ENCODE assay signal across 9 mouse cellular contexts in genomic region chr14:61737504-61738040, GRCm38 (mm10).
DNase-seq lines count a peak whose midpoint lies in the region; ATAC-seq and TF ChIP-seq lines count a peak whose summit lies in the region.
"Had no signal": no experiment of that assay in that cellular context is flagged by ENCODE, and none has a peak within 500 bp of the region (broad histone marks: within the 10 kb centered on the region; RNA-seq: fewer than 3 reads in every experiment).

No protein-coding gene starts in this region.

- no peaks in the 10 kb centered on the region for H3K27me3 ChIP-seq in liver, postnatal 0 days (ENCODE audit: insufficient read depth, low read length)
- no peaks in the 10 kb centered on the region for H3K27me3 ChIP-seq in liver, embryonic 12.5 days (replicated peaks)
- no peaks in the 10 kb centered on the region for H3K27me3 ChIP-seq in heart, embryonic 12.5 days (replicated peaks)
- H3K27me3 ChIP-seq in cerebellum, adult 2 months (ENCODE audit: control insufficient read depth, insufficient read depth, low read length): no peaks in the 10 kb centered on the region
- H3K27me3 ChIP-seq: midbrain, embryonic 12.5 days had no signal

- no peak for TF ChIP-seq EP300 in liver, postnatal 0 days (IDR thresholded peaks at IDR 0.05; ENCODE audit: low read depth)

- H3K4me2 ChIP-seq in liver, postnatal 0 days (ENCODE audit: low read depth, low read length): 0 out of 2 replicates have a peak overlapping the region, but pooled peaks have one; percentile 30
- no peak overlapping the region for H3K4me2 ChIP-seq in liver, embryonic 12.5 days
- no peak overlapping the region for H3K4me2 ChIP-seq in heart, embryonic 12.5 days
- H3K4me2 ChIP-seq: midbrain, embryonic 12.5 days had no signal

- H3K4me3 ChIP-seq in liver, postnatal 0 days (ENCODE audit: low read depth, low read length): no peak overlapping the region
- no peak overlapping the region for H3K4me3 ChIP-seq in liver, embryonic 12.5 days
- H3K4me3 ChIP-seq in heart, embryonic 12.5 days: no peak overlapping the region
- H3K4me3 ChIP-seq in cerebellum, adult 2 months (replicated peaks; ENCODE audit: insufficient read depth, low read depth, low read length): no peak overlapping the region
- H3K4me3 ChIP-seq: midbrain, embryonic 12.5 days had no signal

- 0 out of 2 replicates have a peak, but pooled peaks cover 2% of the 10 kb centered on the region for H3K9me3 ChIP-seq in liver, postnatal 0 days (ENCODE audit: low read length)
- H3K9me3 ChIP-seq in liver, embryonic 12.5 days (replicated peaks): 0 out of 2 replicates have a peak, but pooled peaks cover 11% of the 10 kb centered on the region
- peaks cover 18% of the 10 kb centered on the region; the same call in 1 of the 2 replicates for H3K9me3 ChIP-seq in heart, embryonic 12.5 days (replicated peaks)

- no peak for TF ChIP-seq CTCF in liver, postnatal 0 days (IDR thresholded peaks at IDR 0.05; ENCODE audit: low read depth)
- no peak for TF ChIP-seq CTCF in cerebellum, adult 2 months (IDR thresholded peaks at IDR 0.05; ENCODE audit: borderline replicate concordance, insufficient read depth, low read depth, low read length)

- WGBS in liver, postnatal 0 days (ENCODE audit: insufficient replicate concordance): 82% methylated on average over 6 of the region's 6 CpGs
- 71% methylated on average over 6 of the region's 6 CpGs for WGBS in liver, embryonic 12.5 days (ENCODE audit: insufficient replicate concordance)
- 74% methylated on average over 6 of the region's 6 CpGs for WGBS in heart, embryonic 12.5 days
- WGBS in cerebellum, adult 2 months: 80% methylated on average over 6 of the region's 6 CpGs

- no peak overlapping the region for H3K9ac ChIP-seq in liver, postnatal 0 days (replicated peaks)
- no peak overlapping the region for H3K9ac ChIP-seq in liver, embryonic 12.5 days
- no peak overlapping the region for H3K9ac ChIP-seq in heart, embryonic 12.5 days
- H3K9ac ChIP-seq: midbrain, embryonic 12.5 days had no signal

- H3K36me3 ChIP-seq in liver, postnatal 0 days (replicated peaks; ENCODE audit: insufficient read depth, low read length): no peaks in the 10 kb centered on the region
- H3K36me3 ChIP-seq in liver, embryonic 12.5 days: no peaks in the 10 kb centered on the region
- H3K36me3 ChIP-seq in heart, embryonic 12.5 days: no peaks in the 10 kb centered on the region
- H3K36me3 ChIP-seq: midbrain, embryonic 12.5 days had no signal

- 0 out of 2 replicates have a peak overlapping the region, but pooled peaks have one; percentile 41 for H3K27ac ChIP-seq in liver, postnatal 0 days (ENCODE audit: low read depth)
- H3K27ac ChIP-seq in liver, embryonic 12.5 days: no peak overlapping the region
- 0 out of 2 replicates have a peak overlapping the region, but pooled peaks have one; percentile 38 for H3K27ac ChIP-seq in heart, embryonic 12.5 days (ENCODE audit: poor library complexity, severe bottlenecking)
- H3K27ac ChIP-seq in cerebellum, adult 2 months (ENCODE audit: insufficient read depth, low read length): no peak overlapping the region
- H3K27ac ChIP-seq: midbrain, embryonic 12.5 days had no signal

- no peaks in the 10 kb centered on the region for H3K4me1 ChIP-seq in liver, postnatal 0 days (ENCODE audit: insufficient read depth)
- H3K4me1 ChIP-seq in liver, embryonic 12.5 days: no peaks in the 10 kb centered on the region
- H3K4me1 ChIP-seq in heart, embryonic 12.5 days (replicated peaks): 0 out of 2 replicates have a peak, but pooled peaks cover 3% of the 10 kb centered on the region
- no peaks in the 10 kb centered on the region for H3K4me1 ChIP-seq in cerebellum, adult 2 months (ENCODE audit: control insufficient read depth, insufficient read depth, low read length)

- no peak for DNase-seq in liver, postnatal 0 days
- DNase-seq in adrenal gland, adult 8-10 months: peak; percentile 50
- peak; percentile 63 to 78 for DNase-seq in kidney, postnatal 36 days
- DNase-seq in cerebellum, adult 2 months: no peak
- DNase-seq in frontal cortex, adult 2 months (ENCODE audit: extremely low spot score in 1 of 2, low spot score in 1 of 2): no peak
- DNase-seq in cerebellum, postnatal 25 days: no peak

- TF ChIP-seq POLR2A in cerebellum, adult 2 months (IDR thresholded peaks at IDR 0.05; ENCODE audit: borderline replicate concordance, insufficient read depth, low read length): no peak

- no peak for ATAC-seq in liver, postnatal 0 days
- no peak for ATAC-seq in liver, embryonic 12.5 days
- ATAC-seq in heart, embryonic 12.5 days (ENCODE audit: insufficient number of reproducible peaks, low FRiP score): no peak

Comparison
In these comparisons a context has a peak if more than half of its experiments do, and no peak if none do; other contexts are left out.
1. H3K27ac ChIP-seq: peak in liver, postnatal 0 days (single experiment) and heart, embryonic 12.5 days (single experiment); none in liver, embryonic 12.5 days (single experiment) and cerebellum, adult 2 months (single experiment).
2. DNase-seq: peak in adrenal gland, adult 8-10 months (single experiment) and kidney, postnatal 36 days (2 of 2); none in liver, postnatal 0 days (single experiment), cerebellum, adult 2 months (0 of 2), frontal cortex, adult 2 months (0 of 2) and cerebellum, postnatal 25 days (0 of 2).